Mouse (Mus musculus) bone marrow, adult 2 months (tissue): ENCODE results near the gene Hmbs. TPM values are rescaled to one million over a fixed set of nuclear protein-coding genes. Genes with fewer than 3 reads are reported as not detected.
"Not testable (repeated sequence)": the region's sequence is repeated elsewhere in the genome, so short reads cannot be mapped to it uniquely, and the experiment has no call there.

ENCODE experiments used
- H3K27ac ChIP-seq: fragments of 200-500 bp; 2 replicates; pipeline ENCODE4 v1.5.1; 2012; ENCODE audit warnings: low read depth, mild to moderate bottlenecking, control low read depth, inconsistent platforms, low read length; ENCODE audit not compliant: control insufficient read depth, poor library complexity, insufficient read depth
- H3K4me1 ChIP-seq: fragments of 200-500 bp; 2 replicates; pipeline ENCODE4 v1.6.1; 2011; ENCODE audit warnings: low read length; ENCODE audit not compliant: control insufficient read depth, insufficient read depth
- H3K4me3 ChIP-seq: fragments of 200-500 bp; replicated peaks from 2 replicates; pipeline ENCODE3; 2011; ENCODE audit warnings: mild to moderate bottlenecking, low read depth, low read length, control low read depth; ENCODE audit not compliant: control insufficient read depth
- CTCF ChIP-seq: fragments of 200-500 bp; IDR thresholded peaks from 2 replicates; pipeline ENCODE4 v1.5.1; 2011; ENCODE audit warnings: low read length, control low read depth; ENCODE audit not compliant: control insufficient read depth, insufficient read depth
- POLR2A ChIP-seq: fragments of 200-500 bp; IDR thresholded peaks from 2 replicates; pipeline ENCODE4 v1.6.1; 2011; ENCODE audit warnings: low read depth, mild to moderate bottlenecking, control low read depth, low read length, borderline replicate concordance; ENCODE audit not compliant: control insufficient read depth
- WGBS: fragments of 180-500 bp; shearing (Covaris S2); methylation state at CpG from one replicate; pipeline ENCODE4 v1.1.7; 2018; 5-methylcytosine and 5-hydroxymethylcytosine counted together
- polyA plus RNA-seq: library from polyadenylated mRNA; stranded (reverse); fragments of >200 nt; gene quantifications from 2 replicates; pipeline ENCODE4 v1.2.4, GENCODE M21; 2011; ENCODE audit warnings: low replicate concordance; ENCODE audit not compliant: missing spikeins, insufficient read depth, insufficient read length

The Hmbs gene
- polyA plus RNA-seq, 1 experiment = 824 TPM

DNA sequence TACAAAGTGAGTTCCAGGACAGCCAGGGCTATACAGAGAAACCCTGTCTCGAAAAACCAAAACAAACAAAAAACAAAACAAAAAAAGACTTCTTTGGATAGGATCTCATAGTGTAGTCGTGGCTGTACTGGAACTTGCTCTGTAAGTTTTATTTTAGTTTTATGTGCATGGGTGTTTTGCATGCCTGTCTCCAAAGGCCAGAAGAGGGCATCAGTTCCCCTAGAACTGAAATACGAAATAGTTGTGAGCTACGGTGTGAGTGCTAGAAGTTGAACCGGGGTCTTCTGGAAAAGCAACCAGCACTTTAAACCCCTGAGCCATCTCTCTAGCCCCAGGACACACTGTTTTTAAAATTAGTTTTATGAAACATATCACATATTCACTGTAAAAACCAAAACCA, 5.5 kb downstream of the Hmbs start:
- TF ChIP-seq POLR2A (no peak), CTCF (no peak)
- Histone ChIP-seq H3K4me3 (peak overlapping the region; percentile 58), H3K27ac (peak overlapping the region; percentile 44; the same call in 1 of the 2 replicates), H3K4me1 (no peaks in the 10 kb centered on the region; the same call in 1 of the 2 replicates)
- 72% methylated on average over 5 of the region's 5 CpGs for WGBS

DNA sequence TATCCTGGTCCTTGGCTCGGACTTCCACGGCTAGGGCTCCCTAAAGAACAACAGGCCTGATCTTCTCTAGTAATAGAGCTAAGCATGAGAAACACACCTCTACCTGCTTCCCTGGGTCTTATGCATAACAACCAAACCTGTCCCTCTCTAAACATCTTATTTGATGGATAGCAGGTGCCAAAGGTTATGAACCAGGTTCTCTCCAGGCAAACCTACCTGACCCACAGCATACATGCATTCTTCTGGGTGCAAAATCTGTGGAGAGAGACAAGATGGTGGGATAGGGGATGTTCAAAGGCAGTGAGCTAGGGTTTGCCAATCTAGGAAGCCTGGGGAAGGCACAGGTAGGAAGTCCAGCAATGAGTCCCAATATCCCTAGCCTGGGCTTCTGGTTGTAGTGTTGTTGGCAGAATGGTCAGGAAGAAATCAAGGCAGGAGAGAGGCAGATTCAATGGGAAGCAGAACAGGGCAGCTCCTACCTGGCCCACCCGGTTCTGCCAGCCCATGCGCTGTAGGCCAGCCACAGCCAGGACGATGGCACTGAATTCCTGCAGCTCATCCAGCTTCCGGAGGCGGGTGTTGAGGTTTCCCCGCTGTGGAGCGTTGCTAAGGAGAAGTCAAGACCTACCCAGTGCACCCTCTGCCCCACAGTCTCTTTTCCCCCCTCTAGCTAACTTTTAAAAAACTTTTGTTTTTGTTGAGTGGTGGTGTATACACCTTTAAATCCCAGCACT, 6.4 kb downstream of the Hmbs start:
- H3K4me1 ChIP-seq = no peaks in the 10 kb centered on the region; the same call in 1 of the 2 replicates
- peak overlapping the region; percentile 43; the same call in 1 of the 2 replicates for H3K27ac ChIP-seq
- TF ChIP-seq POLR2A = peak; percentile 13; the same call in 1 of the 2 replicates
- no peak for TF ChIP-seq CTCF
- WGBS = 84% methylated on average over 9 of the region's 9 CpGs
- H3K4me3 ChIP-seq = peak overlapping the region; percentile 72

DNA sequence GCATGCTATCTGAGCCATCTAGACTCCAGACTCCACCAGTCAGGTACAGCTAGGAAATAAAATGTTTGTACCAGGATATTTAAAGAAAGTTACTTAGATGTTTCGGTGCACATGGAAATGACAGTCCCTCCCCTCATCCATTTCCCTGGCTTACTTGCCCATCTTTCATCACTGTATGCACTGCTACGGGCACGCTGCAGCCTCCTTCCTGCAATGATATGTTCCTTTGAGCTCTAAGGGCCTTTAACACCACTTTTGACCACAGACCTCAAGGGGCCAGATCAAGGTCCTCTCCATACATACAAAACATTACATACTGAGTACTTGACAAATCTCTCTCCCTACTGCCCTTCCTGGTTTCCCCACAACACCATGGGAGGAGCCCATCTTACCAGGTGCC, 7.1 kb downstream of the Hmbs start:
- peak overlapping the region; percentile 72 for H3K4me3 ChIP-seq
- 41% methylated on average over 3 of the region's 3 CpGs for WGBS
- TF ChIP-seq POLR2A = no peak
- no peak for TF ChIP-seq CTCF
- H3K4me1 ChIP-seq = no peaks in the 10 kb centered on the region; the same call in 1 of the 2 replicates
- H3K27ac ChIP-seq = no peak overlapping the region

DNA sequence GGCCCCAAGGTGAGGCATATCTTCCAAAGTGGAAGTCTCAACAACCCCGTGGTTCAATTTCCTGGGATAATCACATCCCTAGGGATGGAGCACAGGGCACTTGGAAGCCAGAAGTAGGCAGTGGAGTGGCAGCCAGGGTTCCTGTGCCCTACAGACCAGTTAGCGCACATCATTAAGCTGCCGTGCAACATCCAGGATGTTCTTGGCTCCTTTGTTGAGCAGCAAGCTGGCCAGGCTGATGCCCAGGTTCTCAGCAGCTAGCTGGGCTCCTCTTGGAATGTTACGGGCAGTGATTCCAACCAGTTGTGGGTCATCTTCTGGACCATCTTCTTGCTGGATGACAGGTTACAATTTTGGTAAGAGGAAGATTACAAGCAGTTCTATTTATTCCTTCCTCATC, 7.5 kb downstream of the Hmbs start:
- TF ChIP-seq POLR2A = peak; percentile 39; the same call in 1 of the 2 replicates
- peak overlapping the region; percentile 72 for H3K4me3 ChIP-seq
- not testable (repeated sequence) for H3K4me1 ChIP-seq
- peak overlapping the region; percentile 44; the same call in 1 of the 2 replicates for H3K27ac ChIP-seq
- WGBS = 48% methylated on average over 4 of the region's 4 CpGs

DNA sequence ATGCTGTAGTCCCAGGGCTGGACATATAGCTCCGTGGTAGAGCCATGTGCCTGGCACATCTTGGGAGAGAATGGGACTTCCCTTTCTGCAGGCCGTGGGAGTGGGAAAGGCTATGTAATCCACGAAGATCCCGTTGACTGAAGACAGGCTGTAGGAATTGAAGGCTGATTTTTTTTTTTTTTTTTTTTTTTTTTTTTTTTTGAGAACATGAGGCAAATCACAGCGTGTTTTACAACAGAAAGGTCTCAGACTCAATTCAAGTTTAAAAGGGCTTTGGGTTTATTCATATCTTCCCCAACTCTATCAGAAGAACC, 8.0 kb downstream of the Hmbs start:
- H3K27ac ChIP-seq = no peak overlapping the region; the same call in 1 of the 2 replicates
- H3K4me3 ChIP-seq = peak overlapping the region; percentile 85
- 3% methylated on average over 5 of the region's 5 CpGs for WGBS
- TF ChIP-seq CTCF (no peak), POLR2A (no peak)
- H3K4me1 ChIP-seq = no peaks in the 10 kb centered on the region; the same call in 1 of the 2 replicates

DNA sequence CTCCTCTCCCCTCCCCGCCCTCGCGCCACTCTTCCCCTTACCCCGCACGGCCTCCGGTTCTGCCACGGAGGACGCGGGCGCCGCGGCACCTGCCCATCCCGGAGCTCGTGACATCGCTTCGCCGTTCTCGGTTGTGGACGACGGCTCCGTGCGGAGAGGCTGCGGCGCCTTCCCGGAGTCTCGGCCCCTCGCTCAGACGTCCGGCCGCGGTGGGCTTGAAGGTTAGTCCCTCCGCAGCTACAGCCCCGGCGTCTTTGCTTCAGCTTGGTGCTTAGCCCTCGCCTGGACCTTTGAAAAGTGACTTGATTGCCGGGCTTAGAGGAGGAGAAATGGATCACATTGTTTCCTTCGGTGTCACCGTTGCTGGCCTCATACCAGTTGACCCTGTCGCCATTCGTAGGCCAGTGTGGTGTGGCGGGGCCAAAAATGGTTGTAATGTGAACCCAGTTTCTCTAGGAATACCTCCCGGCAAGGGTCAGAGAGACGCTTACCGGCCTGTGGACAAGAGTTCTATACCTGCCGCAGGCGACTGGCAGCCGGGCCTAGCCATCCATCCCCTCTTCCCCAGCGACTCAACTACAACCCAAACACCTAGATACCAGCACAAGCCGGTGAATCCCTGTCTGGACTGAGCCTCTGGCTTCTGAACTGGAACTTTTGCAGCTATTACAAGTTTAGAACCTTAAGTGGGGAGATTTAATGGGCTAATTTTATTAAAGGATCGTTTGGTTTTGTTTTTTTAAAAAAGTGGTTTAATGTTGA, 8.5 kb downstream of the Hmbs start:
- TF ChIP-seq POLR2A (peak; percentile 52; the same call in 1 of the 2 replicates), CTCF (no peak)
- Histone ChIP-seq H3K4me1 (no peaks in the 10 kb centered on the region; the same call in 1 of the 2 replicates), H3K4me3 (peak overlapping the region; percentile 85), H3K27ac (peak overlapping the region; percentile 99)
- WGBS = under 1% methylated on average over 50 of the region's 50 CpGs

DNA sequence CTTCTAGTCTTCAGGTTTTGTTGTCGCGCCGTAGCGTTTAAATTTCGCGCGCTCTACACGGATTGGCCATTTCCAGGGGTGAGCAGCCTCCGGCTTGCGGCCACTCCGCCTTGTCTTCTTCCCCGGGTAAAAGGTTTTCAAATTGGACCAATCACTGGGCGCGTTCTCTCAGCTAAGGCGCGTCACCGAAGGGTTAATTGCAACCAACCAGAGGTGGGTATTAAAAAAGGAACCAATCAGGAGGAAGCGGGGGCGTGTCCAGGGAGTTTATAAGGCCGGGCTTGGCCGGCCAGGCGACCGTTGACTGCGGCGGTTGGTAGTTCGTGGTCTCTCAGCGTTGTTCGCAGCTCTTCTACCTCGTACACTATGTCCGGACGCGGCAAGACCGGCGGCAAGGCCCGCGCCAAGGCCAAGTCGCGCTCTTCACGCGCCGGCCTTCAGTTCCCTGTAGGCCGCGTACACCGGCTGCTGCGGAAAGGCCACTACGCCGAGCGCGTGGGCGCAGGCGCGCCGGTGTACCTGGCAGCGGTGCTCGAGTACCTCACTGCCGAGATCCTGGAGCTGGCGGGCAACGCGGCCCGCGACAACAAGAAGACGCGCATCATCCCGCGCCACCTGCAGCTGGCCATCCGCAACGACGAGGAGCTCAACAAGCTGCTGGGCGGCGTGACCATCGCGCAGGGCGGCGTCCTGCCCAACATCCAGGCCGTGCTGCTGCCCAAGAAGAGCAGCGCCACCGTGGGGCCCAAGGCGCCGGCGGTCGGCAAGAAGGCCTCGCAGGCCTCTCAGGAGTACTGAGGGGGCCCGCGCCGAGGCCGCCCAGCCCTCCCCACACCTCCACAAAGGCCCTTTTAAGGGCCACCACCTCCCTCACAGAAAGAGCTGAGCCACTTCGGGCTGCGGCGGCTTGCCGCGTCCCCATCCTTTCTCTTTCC, 9.4 kb downstream of the Hmbs start, which contains the start of gene H2afx:
Gene H2afx, plus strand, starts transcription at position 299 of the 935 bp plus-strand sequence.
- under 1% methylated on average over 91 of the region's 91 CpGs for WGBS
- H3K4me1 ChIP-seq = no peaks in the 10 kb centered on the region; the same call in 1 of the 2 replicates
- peak within 1 kb of the TSS; percentile 85 for H3K4me3 ChIP-seq
- TF ChIP-seq POLR2A (peak; percentile 100), CTCF (peak; percentile 28; the same call in 1 of the 2 replicates)
- H3K27ac ChIP-seq = peak within 1 kb of the TSS; percentile 99
